Mouse (Mus musculus) spleen, postnatal 10 days (tissue): Measurements from ENCODE around the gene Mrgprg.

Experiments
- DNase-seq, 2 experiments: peaks; one replicate each; pipeline ENCODE4 v3.0.0; 2021 to 2022; ENCODE audit warnings: low spot score in 2 of 2

Gene Mrgprg

DNA sequence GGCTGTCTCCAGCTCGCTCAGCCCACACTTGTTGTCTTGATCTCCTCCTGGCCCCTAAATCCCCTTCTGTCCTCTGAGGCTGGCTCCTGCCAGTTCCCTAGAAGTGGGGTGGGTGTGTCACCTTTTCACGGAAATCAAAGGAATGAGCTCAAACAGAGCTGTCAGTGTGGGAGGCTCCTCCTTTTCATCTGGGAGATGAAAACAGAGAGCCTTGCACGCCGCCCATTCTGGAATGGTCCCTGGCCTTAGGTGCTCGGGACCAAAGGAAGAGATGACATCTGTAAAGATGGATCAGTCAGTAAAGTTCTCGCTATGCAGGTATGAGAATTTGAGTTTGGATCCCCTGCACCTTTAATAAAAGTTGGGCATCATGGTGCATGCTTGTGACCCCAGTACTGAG is at the start of gene Mrgprg:
Mrgprg (minus strand) TSS at position 101 of the 400 bp plus-strand sequence.
- no peak for DNase-seq

DNA sequence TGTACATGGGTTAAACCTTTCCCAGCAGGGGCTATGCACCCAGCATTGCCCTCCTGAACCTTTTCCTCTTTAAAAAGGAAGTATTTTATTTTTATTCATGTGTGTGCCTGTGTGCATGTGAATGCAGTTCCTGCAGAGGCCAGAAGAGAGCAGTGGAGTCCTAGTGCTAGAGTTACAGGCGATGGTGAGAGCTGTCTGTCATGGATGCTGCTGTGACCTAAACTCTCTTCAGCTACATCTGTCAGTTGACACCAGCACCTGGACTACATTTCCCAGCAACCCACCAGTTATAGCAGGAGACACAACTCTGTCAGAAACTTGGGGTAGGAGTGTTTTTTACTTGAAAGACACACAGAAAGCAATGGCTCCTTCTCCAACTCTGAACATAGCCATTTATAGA is 42.1 kb upstream of the Mrgprg start:
- peak in 1 of 2 experiments; percentile 55 for DNase-seq

GRCm38 (mm10) chr7:143805199-143805624 is 38.4 kb upstream of the Mrgprg start:
- DNase-seq, result no peak

DNA sequence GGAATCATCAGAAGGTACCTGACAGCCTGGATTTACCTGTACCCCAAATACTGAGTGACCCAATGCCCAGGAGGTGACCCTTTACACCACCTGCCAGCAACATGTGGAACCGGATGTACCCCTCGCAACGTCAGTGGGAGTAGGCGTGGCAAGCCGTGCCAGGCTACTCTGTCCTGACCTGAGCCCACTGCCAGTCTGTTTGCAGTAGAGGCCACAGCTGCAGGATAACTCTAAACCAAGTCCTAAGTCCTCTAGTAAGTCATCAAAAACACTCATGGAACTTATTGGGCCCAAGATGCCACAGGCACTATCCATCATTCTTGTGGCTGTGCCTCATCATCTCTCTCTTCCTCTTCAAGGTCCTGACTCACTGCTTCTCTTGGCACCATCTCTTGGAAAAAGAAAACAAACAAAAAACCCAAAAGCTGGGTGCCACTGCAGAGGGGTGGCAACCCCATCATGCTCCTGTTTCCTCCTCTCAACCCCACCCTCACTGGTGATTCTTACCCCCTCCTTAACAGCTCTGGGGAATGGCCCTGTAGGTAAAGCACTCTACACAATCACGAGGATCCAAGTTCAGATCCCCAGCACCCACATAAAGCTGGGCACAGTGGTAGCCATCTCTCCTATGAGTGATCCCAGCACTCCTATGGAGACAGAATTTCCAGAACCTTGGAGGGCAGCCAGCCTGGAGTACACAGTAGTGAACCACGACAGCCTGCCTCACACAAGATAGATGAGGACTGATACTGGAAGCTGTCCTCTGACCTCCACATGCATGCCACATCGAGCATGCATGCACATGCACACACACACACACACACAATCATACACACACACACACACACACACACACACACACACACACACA is 34.6 kb upstream of the Mrgprg start:
- no peak for DNase-seq

DNA sequence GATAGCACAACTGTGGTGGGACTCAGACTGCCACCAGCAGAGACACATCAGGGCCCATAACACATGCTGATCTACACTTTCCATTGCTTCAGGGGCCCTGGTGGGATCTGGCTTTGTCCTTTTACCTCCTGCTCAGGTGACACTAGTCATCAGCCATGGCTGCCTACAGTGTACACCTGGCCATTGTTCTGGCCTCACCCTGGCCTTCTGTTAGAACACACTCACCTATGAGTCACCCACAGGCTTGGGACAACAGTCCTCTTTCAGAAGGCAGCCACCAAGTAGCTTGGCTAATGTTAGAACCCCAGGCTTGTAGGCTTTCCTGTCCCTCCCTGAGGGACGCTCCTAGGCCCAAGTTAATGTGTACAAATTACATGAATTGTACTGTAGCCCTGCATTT is 34.0 kb upstream of the Mrgprg start:
- DNase-seq, result no peak

DNA sequence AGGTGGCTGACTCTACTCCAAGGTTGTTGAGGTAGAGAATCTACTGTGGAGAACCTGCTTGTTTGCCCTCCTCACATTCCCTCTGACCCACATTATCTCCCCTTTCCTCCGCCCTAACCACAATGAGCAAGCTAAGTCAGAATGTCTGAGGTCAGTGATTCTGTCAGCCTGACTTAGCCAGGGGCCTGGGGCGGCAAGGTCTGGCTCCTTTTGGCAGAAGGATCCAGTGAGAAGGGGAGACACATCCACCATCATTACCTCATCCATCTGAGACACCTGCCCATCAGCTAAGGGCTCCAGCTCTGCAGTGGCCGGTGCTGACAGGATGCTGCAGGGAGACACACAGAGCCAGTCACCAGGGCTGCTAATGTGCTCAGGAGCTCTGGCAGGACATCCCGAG is 32.0 kb upstream of the Mrgprg start:
- DNase-seq, result no peak

DNA sequence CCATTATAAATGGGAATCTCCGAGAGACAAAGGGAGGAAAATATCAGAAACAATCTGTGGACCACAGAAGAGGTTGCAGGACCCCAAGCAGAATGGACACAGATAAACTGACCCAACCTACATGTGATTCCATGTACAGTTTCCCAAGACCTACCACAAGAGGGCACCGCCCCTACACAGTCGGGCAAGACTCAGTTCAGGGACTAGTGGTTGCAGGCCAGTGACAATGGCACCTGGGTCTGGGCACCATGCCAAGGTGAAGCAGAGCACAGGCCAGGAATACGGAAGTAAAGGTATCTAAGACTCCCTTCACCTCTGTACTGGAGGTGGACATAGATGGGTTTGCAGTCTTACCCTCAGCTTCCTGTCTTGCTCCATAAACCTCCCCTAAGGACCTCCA is 26.3 kb upstream of the Mrgprg start:
- peak in 1 of 2 experiments; percentile 65 for DNase-seq

DNA sequence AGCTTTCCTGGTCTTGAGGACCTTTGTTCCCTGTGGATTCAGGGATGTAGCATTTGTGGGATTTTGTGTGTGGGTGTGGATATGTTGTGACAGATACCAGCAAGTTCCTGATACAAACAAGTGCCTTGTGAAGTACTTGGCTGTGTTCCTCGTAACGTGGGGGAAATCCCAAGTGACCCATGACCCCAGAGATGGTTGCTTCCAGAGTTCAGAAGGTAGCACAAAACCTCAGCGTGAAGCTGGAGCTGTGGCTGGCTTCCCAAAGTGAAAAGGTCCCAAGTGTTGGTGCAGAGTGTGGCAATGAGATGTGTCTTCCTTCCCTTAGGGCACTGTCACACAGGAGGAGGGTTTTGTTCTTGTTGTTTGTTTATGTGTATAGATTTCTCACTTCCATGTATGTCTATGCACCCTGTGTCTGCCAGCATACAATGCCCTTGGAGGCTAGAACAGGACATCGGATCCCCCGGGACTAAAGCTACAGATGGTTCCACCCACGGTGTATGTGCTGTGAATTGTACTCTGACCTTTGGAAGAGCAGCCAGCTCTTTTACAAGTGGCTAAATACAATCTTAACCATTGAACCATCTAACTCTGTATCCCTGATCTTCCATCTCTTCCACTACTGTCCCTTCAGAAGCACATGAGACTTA is 25.7 kb upstream of the Mrgprg start:
- no peak for DNase-seq

GRCm38 (mm10) chr7:143783996-143784829 is 17.4 kb upstream of the Mrgprg start, which contains the start of gene Mrgpre:
Gene Mrgpre, minus strand, starts transcription at chr7:143784500.
- DNase-seq, result peak; percentile 32 to 56

GRCm38 (mm10) chr7:143783378-143783995 is 16.7 kb upstream of the Mrgprg start:
- DNase-seq, result no peak

GRCm38 (mm10) chr7:143777375-143777774 is 10.6 kb upstream of the Mrgprg start:
- no peak for DNase-seq

DNA sequence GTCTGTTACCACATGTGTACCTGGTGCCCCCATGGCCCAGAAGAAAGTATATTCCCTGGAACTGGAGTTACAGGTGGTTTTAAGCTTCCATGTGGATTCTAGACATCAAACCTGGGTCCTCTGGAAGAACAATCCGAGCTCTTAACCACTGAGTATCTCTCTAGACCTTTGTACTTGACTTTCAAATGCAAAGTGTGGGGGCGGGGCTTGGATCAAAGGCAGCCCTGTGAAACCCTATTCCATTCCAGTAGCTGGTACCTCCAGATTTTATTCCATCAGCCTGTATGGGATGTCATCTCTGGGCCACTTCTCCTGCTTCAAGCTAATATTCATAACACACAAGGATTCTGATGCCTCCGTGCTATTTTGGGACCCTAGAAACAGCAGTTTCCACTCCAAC is 9.3 kb upstream of the Mrgprg start:
- DNase-seq, result no peak

- DNase-seq, result no peak
These were observed 2.7 kb upstream of the Mrgprg start for GRCm38 (mm10) chr7:143769461-143769860.

DNA sequence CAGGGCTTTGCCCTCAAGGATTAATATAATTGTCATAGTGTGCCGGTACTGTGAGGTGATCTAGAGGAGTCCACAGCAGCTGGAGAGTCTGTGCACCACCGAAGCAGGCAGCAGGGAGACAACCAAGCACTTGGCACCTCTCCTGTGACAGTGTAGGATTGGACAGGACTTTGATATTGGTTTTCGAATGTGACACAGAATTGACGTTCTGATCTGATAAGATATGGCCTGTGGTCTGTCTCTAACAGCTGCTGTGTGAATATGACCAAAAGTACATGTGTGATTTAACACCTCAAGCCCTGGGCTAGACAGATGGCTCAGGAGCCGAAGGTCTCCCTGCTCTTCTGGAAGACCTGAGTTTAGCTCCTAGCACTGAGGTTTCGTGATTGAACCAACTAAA is 1.5 kb upstream of the Mrgprg start:
- no peak for DNase-seq

GRCm38 (mm10) chr7:143764876-143765530 is 1.8 kb downstream of the Mrgprg start:
- DNase-seq, result no peak

DNA sequence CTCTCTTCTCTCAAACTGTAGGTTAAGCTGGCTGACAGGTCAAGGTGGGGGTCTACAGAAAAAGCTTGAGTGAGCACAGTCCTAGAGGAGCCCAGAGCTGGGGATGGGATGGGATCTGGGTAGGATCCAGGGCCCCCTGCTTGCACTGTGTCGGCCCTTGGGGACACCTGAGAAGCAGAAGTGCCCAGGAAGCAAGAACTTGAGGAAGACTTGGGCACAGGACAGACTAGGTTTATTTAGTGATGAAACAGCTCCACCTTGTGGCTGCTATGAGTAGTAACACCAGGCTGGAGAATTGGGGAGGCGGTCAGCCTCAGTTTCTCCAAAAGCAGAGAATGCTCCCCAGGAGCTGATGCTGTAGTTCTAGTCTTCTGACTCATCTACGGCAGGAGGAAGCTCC is 3.0 kb downstream of the Mrgprg start:
- no peak for DNase-seq

DNA sequence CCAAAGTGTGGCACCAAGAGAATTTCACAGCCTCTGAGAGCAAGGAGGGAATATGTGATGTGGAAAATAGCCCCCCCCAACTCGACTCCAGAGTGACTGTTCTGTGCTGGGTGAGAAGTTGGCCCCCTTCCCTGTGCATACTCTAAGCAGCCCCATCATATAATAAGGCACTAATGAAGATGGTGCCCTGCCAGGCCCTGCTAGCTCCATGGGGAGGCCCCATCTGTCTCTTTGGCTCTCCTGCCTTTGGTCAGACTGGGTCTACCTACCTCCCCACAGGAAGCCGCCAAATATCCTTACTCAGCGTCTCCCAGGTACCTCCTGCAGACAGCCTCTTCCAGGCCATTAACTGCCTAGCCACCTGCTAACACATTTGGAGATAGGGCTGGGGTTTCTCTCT is 7.8 kb downstream of the Mrgprg start:
- DNase-seq, result no peak

DNA sequence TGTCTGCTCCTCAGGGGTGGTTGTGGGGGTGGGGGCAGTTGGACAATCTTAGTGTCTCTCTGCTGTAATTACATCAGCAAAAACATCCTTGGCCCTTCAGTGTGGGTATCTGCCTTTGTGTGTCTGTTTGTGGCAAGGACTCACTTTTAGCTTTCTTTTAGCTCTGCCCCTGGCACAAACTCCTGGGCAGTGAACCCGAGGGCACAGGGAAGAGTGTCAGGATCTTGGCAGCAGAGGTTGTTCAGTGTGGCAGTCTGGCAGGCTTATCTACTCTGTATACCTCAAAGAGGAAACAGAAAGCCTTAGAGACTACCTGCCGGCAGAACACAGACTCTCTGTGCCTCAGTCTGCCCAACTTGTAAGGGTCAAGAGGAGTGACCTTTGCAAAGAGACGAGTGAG is 9.1 kb downstream of the Mrgprg start:
- DNase-seq, result no peak

DNA sequence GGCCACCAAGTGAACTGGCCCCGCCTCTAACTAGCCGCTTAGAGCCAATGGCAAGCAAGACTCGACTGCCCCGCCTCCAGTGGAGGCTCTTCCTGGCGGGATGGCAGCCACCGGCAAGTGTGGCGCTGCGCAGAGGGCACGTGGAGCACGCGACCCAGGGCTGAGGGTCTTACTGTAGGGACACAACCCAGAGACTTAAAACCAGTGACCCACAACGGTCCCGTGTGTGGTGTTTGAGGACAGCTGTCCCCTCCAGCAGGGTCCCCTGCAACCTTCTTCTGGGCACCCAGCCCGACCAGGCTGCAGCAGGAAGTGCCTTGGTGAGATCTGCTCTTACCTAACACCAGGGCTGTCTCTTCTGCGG is 9.8 kb downstream of the Mrgprg start:
- peak; percentile 28 to 75 for DNase-seq

GRCm38 (mm10) chr7:143756125-143757026 is 10.4 kb downstream of the Mrgprg start, which contains the start of gene Osbpl5:
Gene Osbpl5, minus strand, starts transcription at chr7:143756985.
- DNase-seq, result no peak
